Mouse (Mus musculus) frontal cortex, postnatal 36 days (tissue): ENCODE measurements around the gene H1foo.

Source experiments
- DNase-seq, 2 experiments: peaks; one replicate each; pipeline ENCODE4 v3.0.0; 2022; ENCODE audit warnings: low spot score in 2 of 2

The H1foo gene

DNA sequence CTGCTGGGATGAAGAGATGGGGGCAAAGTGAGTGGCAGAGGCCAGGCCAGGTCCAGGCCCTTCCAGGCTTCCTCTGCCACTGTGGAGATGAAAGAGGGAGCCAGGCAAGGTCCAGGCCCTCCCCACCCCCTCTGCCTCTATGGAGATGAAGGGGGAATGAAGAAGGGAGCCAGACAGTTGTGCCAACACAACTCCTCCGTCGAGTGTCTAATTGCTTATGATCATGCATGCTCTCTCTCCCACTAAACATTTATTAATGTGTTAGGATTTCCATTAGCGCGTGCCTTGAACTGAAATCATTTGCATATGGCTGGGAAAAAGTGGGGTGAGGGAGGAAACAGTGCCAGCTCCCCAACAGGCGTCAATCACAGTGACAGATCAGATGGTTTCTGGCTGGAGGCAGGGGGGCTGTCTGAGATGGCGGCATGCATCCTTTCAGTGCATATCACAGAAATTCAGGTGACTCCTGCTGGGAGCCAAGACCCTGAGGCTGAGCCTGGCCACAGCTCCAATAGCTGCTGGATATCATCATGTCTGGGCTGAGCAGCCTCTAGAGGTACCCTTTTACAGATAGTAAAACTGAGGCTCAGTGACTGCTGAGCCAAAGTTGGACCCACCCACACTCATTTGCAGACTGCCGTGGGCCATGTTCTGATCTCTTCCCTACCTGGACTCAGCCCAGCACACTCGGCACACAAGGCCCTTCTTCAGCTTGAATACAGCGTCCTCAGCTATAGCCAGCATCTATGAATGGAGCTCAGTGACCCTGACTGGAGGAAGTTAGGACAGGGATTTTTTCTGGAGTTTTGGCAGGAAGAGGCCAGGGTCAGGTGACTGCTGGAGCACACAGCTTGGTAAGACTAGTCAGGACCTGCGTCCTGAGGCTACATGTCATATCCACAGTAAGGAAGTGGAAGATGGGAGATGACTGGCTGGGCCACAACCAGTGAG lies 17.2 kb upstream of the H1foo start:
- no peak for DNase-seq

DNA sequence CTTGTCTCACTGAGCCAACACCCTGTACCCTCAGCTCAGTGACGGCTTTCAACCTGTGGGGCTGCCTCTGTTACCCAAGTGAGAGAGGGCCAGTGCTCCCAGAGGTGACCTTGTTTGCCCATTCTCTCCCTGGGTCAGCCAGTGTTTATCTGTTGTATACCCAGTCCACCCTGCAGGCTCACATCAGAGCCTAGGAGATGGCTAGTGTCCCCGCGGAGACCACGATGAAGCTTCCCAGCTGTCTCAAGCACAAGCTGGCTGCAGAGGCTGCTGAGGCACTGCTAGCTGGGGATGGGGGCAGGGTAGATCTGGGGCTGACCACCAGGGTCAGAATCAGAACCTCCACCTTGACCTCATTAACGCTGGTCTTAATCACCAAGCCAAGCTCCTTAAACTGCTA lies 14.7 kb upstream of the H1foo start:
- DNase-seq, result no peak

DNA sequence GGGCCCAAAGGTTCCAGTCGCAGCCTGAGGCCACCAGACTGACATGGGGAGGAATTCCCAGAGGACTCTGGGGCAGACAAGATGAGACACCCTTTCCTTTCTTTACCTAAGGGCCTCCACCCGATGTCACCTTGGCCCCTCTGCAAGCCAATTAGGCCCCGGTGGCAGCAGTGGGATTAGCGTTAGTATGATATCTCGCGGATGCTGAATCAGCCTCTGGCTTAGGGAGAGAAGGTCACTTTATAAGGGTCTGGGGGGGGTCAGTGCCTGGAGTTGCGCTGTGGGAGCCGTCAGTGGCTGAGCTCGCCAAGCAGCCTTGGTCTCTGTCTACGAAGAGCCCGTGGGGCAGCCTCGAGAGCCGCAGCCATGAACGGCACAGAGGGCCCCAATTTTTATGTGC lies 13.1 kb upstream of the H1foo start, which contains the start of gene Rho:
Gene Rho, plus strand, starts transcription at position 110 of the 400 bp plus-strand sequence.
- DNase-seq, result no peak

DNA sequence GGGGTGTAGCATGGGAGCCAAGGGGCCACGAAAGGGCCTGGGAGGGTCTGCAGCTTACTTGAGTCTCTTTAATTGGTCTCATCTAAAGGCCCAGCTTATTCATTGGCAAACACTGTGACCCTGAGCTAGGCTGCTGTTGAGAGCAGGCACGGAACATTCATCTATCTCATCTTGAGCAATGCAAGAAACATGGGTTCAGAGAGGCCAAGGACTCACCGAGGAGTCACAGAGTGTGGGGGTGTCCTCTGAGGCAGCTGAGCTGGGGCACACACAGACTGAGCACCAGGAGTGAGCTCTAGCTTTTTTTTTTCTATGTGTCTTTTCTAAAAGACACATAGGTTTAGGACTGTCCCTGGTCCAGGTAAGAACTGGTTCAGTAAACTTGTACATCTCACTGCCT lies 12.3 kb upstream of the H1foo start:
- no peak for DNase-seq

DNA sequence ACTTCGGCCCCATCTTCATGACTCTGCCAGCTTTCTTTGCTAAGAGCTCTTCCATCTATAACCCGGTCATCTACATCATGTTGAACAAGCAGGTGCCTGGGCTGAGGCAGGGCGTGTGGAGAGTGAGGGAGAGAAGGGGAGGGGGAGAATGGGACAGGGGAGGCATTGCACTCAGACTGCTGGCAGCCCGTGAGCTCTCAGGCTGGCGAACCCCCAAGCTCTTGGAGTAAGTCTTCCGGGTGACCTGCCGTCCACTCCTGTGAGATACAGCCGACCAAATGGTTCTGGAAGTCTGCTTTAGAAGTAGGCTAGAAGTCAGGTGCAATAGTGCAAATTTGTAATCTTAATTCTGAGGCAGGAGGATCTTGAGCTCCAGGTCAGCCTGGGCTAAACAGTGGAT lies 9.2 kb upstream of the H1foo start:
- no peak for DNase-seq

DNA sequence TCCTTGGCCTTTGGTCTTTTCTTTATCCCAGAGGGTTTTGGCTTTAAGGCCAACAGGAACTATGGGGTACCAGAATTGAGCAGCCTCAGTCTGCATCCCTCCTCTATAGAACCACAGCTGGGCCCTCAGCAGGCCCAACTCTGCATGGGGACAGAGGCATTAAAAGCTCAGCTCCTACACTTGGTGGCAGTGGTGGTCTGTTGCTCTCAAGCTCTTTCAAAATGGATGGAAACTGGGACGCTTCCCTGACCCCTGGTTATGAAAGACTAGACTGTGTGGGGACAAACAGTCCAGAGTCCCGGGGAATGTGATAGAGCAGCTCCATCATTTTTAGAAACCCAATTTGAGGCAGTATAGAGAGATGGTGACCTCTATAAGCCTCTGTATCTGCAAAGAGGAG lies 6.7 kb upstream of the H1foo start:
- DNase-seq, result no peak

DNA sequence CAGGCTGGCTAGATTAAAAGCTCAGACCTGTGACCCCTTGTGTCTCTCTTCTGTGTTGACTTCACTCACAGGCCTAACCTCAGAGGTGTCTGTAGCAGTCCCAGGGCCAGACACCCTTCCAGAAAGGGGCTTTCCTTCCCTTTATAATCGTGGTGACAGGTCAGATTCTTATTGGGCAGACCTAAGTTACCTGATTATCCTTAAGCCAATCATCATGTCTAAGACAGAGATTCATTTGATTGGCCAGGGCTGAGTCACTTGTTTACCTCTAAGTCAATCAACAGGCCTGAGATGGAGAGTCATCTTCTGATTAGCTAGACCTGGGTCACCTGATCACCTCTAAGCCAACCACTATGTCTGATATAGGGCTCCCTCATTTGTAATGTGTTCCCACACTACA lies 5.9 kb upstream of the H1foo start:
- DNase-seq, result no peak

DNA sequence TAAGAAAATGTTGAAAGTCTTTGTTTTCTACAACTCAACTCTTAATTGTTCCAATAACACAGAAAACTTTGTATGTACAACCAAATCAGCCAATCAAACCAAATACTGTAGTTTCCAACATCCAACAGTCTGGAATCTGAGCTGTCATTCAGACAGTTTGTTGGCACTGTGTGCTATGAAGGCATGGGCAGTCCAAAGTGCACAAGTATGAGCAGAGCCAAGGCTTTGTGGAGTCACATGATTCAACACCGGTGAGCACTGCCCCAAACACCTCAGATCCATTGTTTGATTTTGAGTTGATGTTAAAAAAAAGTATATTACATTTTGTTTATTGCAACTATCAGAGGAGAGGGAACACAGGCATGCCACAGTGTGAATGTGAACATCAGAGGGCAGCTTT lies 4.1 kb upstream of the H1foo start:
- no peak for DNase-seq

DNA sequence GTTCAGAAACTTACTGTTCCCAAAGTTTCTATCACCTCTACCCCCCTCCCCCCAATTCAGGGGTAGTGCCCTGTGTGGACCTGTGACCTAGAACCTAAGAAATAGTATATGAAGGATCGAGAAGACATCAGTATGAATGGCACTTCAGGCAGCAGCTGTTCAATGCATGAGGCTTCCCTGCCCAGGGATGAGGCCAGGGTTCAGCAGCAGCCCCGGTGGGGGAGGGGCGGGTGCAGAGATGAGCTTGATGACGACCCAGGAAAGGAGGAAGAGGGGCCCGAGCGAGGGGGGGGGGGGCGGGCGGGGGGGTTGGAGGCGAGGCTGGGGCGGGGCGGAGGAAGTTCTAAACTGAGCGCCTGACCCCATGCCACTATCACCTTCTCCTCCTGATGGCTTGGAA lies 3.6 kb upstream of the H1foo start:
- no peak for DNase-seq

DNA sequence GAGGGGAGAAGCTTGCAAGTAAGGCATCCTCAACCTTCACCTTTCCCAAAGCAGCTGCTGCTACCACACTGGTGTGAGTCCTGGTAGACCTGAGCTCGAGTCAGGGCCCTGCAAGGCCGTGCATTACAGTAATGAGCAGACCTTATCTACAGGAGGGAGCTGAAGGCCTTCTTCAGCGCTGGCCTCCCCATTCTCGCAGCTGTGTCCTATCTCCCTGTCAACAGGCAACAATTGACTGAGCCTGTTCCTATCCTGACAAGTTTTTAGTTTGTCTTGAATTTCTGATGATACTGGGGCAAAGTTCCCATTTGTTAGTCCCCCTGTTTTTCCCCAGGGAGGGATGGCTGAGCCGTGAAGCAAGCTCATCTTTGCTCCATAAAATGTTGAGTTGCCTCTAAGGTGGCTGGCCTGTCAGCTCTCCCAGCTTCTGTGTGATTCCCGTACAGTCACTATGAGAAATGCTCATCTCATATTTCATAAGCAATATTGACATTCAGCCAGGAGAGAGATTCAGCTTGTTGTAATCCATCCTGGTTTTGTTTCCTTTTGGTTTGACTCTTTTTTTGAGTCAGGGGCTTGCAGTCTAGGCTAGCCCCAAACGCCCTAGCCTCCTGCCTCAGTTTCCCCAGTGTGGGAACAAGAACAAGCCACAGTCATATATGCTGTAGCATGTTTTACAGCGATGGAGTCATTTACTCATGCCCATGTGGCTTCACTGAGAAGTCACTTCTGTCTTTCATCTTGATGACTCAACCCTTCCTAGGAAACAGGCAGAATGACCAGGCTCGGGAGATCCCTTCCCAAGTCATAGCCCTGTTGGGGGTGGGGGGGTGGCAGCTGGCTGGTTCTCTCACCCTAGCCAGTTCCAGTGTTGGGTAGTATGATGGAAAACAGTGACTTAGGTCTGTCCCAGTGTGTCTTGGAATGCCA lies 975 bp upstream of the H1foo start:
- DNase-seq, result no peak

DNA sequence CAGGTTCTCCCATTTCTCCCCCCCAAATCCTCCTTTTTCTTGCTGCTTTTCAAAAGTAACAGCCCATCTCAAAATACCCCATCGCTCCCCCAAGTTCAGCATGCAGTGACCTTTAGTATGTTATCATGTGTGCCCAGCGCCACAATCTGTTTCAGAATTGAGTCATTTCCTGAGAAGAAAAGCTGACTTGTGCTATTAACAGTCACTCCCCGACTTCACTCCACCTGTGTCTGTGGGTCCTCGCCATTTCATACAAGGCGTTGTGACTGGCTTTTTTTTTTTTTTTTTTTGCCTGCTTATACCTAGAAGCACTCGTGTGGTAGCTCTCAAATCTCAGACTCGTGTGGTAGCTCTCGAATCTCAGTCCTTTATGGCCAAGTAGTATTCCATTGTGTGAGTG lies 895 bp downstream of the H1foo start:
- no peak for DNase-seq

DNA sequence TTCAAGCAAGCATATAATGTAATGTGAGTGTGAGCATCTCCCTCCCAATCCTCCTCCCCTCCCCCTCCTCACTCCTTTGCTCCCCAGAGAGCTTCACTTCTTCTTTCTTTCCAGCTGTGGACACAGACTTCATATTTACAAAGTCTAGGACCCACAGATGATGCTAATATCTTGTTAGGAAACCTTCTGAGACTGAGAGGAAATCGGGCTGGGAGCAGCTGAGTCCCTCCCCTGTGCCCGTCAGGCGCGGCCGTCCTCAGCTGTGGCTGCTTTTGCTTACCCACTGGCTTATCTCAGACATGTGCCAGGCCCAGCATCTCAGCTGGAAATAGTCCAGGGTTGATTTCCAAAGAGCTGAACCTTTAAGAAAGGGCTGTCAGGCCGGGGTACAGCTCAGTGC lies 1.7 kb downstream of the H1foo start:
- no peak for DNase-seq

DNA sequence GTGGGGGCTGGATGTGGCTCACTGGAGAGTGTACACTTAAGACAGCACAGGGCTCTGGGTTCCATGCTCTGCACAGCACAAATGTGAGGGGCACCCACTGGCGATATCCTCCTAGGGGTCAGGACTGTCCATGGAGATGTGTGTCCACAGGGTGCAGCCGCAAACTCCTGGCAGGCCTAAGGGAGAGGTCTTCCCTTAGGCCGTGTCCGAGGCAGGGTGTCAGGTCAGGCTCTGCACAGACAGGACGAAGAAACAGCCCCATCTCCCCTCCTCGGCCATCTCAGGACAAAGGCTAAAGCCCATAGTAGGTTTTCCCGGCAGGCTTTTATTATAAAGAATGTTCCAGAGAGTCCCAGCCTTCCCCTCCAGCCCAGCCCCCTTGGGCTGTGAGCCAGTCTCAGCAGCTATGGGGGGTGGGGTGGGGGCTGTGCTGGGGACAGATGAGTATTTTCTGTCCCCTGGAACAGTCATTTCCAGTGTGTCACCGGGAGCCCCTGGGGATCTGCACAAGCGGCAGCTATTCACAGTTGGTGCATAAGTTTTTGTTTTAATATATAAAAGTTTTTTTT lies 9.9 kb downstream of the H1foo start:
- DNase-seq, result no peak

DNA sequence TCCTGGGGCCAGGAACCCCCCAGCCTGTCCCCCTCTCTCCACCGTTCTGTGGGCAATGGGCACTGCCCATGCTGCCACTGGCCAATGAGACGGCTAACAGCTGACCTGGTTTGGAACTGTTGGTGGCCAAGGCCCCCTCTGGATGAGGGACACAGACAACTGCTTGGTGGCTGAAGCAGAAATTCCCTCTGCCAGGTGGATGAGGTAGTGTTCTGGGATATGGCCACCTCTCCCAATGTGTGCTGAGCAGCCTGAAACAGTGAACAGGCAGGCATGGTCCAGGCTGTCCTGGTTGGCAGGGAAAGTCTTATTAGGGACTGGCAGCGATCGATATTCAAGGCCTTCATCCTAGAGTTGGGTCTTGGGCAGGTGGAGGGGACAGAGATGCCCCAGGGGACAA lies 10.4 kb downstream of the H1foo start:
- DNase-seq, result no peak

DNA sequence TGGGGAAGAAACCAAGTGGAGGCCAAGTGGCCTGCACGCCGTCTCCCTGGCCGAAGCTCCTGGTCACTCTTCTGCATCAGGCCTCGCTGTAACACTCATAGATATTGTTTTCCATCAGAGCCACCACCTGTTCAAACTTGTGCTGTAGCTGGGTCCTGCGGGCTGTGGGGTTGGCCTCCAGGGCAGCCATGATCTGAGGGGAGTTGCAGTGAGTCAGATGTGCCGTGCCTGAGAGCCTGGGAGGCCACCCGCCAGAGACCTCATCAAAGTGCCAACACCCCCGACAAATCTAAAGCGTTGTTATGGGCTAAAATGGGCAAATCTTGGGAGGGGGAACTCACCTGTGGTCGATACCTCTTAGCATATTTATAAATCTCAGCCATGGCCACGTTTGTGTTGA lies 10.9 kb downstream of the H1foo start:
- no peak for DNase-seq

DNA sequence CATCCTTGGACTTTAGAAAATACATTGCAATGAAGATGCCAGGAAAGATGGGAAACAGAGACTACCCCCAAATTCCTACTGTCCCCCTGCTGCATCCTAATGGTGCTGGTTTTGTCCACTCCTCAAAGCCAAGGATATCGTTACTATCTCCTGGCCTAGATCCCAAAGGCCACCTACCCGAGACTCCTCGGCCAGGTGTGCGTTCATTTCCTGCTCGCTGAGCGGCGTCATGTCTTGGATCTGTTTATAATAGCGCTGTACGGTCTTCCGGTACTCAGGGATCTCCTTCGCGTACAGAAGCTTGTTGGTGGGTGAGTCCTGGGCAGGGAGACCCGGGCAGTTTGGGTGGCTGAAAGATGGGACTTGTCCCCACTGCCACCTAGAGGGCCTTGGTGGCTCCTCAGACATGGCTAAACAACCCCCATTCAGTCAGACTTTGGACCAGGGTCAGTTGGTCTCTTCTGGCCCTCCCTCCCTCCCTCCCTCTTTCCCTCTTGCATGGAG lies 11.7 kb downstream of the H1foo start:
- no peak for DNase-seq

DNA sequence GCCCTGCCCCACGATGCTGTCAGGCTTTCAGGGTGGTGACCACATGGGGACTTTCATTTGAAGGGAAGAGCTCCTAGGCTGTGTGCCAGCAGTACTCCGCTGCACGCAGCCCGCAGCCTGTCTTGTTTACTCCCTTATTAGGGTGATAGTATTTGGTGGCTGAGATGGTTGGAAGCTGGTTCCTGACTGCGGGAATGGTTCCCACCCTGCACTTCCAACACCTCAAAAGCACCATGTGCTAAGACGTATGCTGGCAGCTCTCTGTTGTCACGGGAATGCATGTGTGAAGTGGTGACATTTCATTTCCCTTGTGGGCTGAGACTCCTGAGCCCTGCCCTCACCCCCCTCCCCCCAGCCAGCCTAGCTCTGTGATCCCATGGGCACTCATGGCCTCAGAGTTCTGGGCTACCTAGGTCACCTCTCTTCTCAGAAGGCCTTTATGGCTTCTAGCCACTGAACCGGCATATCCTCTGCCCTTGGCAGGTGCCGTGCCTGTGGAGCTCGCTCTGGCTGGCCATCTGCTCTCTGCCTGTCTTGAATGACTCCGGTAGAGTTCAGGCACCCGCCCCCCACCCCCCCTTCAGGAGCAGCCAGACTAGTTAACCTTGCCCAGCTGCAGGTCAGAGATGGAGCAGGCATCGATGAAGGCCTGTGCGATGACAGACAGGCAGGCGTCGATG lies 12.3 kb downstream of the H1foo start:
- no peak for DNase-seq

DNA sequence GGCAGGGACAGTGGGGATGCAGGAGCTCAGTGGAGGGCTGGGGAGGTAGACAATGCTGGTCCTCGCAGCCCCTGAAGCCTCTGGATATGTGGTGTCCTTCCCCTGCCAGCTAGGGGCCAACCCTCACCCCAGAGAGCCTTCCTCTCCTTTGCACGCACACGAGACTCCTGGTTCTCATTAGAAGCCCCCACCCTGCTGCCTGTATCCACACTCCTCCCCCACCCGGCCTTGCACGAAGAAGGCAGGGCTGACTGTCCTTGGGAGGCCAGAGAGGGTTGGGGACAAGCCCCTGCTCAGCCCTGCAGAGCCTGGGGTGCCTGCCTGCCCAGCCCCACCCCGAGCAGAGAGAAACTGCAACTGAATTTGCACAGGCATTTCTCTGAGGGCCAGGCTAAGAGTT lies 12.9 kb downstream of the H1foo start:
- no peak for DNase-seq

DNA sequence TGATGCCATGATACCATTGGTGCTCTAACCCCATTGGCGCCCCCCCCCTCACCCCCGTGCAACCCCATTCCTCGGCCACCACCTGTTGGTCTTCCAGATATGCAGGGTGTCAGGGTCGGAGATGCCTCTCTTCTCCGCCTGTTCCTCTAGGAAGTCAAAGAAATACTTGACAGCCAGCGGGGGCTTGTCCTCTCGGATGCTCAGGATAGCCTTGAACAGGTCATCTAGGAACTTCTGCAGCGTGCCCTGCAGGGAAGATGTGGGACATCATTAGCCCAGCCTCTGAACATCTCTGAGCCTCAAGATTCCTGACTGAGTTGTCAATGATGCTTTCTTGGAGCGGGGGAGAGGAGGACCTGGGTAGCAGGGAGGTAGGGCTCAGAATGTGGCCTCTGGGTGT lies 13.7 kb downstream of the H1foo start:
- DNase-seq, result no peak

DNA sequence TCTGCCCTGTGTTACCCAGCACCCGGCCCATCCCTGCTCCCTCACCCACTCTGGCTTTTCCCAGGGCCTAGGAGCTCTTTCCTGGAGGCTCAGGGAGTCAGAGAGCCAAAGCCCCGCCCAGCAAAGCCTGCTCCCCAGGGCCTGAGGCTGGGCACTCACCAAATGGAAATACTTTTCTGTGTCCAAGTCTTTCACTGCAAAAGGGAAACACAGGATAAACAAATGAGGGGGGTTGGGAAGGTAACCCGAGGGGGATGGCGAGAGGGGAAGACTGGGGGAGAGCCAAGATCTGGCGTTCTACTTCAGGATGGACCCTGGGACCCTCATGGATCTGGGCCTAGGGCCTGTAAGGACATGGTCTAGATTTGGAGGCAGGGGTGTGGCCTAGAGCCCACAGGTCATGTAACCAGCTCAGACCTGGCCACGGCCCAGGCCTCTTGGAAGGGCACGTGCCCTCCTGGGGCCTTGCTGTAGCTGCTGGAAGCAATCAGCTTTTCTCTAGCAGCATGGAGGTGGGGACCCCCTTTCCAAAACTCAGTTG lies 14.5 kb downstream of the H1foo start:
- no peak for DNase-seq

DNA sequence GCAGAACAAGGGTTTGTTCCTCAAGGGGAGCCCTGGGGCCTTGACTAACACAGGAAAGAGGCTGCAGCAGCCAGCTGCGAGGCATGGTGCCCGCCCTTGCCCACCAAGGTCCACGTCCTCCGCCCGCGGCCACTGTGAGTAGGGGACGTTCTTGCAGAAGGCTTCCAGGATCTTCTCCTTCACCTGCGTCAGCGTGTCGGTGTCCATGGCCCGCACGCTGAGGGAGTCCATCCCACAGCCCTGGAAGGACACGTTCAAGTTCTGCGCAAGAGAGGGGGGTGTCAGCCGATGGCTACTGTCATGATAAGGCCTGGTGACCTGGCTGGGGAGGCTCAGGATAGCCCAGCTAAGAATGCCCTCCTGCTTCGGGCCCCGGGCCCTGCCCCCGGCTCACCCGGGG lies 15.6 kb downstream of the H1foo start:
- DNase-seq, result no peak
